Mouse (Mus musculus) layer of hippocampus, adult 9-11 months (tissue): ENCODE data around the gene Ttl.

Experiments
- DNase-seq: peaks from one replicate; pipeline ENCODE4 v3.0.0; 2022

Ttl gene

DNA sequence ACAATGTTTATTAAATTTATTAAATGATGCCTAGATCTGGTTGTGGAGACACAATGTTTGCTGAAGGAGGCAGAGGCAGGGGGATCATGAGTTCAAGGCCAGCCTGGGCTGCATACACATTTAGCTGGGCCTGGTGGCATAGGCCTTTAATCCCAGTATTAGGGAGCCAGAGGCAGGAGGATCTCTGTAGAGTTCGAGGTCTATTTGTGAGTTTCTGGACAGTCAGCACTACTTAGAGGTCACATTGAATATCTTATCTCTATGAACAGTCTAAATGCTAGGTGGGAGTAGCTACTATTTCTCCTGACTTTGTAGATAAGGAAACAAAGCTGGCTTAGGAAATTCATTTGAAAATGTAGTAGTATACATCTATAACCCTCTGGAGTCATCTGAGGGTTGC is 21.8 kb downstream of the Ttl start:
- no peak for DNase-seq

GRCm38 (mm10) chr2:129090370-129090769 is 24.6 kb downstream of the Ttl start:
- DNase-seq = no peak

DNA sequence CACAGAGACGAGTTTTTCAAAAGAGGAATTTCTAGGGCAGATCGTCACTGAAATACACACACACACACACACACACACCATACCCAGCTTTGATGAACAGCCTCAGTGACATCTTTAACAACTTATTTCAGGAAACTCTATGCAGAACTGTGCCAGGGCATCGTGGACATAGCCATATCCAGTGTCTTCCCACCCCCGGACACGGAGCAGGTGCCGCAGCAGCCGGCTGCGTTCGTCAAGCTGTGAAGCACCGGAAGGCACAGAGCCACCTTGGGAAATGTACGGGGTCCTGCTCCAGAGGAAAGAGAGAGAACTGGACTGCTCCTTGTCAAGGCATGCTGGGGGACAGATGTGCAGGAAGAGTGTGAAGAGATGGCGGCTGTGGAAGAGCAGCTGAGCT is 27.1 kb downstream of the Ttl start:
- DNase-seq = no peak

DNA sequence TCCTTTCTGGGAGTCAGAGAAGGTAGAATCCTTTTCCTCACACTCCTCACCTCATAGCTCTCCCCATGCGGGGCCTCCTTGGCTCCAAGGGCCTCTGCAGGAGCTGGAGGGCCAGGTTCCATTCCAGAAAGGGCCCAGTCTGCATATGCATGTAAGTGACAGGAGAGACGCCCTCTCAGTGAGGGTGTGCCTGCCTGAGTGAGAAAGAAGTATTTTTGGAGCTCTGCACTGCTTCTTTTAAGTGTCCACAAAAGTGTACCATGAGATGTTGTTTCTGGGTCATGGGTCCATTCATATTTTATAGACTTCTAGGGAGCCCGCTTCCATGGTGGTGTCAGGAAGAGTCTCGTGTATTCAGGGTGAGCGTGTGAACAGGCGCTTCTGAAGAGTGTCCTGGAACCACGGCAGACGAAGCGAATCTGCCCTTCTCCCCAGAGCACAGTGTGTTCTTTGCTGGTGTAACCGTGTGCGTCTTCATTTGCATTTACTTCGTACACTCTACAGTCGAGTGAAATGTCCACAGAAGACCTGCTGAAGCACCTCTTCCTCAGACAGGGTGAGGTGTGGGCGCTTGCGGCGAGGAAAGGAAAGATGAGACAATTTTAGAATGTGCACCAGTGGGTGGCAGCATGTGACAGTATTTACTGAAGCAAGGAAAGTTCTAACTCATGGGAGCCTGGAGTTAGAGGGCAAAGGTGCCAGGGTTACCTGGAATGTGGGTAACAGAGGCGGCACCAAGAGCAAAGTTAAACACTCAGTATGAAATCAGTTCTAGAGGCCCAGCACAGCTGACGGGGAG is 28.4 kb downstream of the Ttl start:
- no peak for DNase-seq

DNA sequence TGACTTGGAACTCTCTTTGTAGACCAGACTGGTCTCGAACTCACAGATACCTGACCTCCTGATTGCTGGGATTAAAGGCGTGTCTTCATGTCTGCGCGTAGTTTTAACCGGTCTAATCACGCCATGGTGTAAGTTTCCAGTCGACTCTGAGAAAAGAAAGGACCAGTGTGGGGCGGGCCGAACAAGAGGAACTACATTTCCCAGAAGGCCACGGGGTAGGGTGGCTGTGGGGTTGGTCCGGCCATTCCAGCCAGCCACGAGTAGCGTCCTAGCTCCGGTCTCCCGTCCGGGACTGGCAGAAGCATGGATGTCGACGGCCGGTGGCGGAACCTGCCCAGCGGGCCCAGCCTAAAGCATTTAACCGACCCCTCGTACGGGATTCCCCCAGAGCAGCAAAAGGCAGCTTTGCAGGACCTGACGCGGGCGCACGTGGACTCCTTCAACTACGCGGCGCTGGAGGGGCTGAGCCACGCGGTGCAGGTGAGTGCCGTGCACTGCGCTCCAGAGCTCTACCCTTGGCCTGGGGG is 35.1 kb downstream of the Ttl start, which contains the start of gene Polr1b:
Gene Polr1b (plus strand): TSS at position 212 of the 527 bp plus-strand sequence.
- peak; percentile 93 for DNase-seq

DNA sequence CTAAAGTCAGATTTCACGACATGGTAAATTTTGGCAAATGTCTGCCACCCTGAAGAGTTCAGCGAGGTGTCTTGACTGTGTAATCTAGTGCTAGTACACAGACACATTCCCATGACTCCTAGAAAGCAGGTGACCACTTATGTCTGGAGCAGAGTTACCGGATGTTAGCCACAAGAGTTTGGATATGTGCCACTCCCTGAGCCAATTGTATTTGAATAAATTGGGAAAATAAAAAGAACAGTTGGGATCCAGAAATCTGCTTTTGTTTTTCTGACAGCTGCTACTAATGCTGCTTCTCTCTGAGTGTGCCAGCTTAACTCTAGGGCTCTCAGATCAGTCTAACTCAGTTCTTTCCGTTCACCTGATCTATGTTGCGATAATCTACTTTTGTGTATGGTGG is 47.2 kb downstream of the Ttl start:
- DNase-seq = peak; percentile 44

DNA sequence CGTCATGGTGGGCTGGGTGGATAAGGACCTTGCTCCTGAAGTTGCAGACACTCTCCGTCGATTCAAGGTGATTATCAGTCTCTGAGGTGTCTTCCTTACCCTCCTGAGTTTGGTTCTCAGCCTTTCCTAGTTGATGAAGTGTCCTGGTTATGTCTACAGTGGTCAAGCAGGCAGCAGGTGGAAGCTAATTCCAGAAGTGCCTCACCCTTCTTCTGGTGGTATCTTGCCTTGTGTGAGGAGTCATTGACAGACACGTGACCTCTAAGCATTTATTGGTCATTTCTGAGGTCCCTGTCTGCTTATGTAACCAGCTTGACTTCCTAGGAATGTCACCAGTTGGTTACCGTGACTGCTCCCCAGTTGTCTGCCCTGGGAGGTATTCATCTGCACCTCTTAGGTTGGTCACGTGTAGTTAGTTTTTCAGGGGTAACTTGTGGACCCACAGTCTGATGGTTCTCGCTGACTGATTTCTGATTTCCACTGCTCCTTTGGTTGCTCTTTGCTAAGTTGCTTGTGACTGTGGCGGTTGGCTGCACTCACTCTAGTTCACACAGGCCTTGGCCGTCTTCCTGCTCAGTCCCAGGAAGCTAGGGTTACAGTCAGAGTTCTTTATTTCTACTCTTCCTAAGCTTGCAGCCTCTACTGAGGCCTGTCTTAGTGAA is 50.1 kb downstream of the Ttl start:
- DNase-seq = no peak

DNA sequence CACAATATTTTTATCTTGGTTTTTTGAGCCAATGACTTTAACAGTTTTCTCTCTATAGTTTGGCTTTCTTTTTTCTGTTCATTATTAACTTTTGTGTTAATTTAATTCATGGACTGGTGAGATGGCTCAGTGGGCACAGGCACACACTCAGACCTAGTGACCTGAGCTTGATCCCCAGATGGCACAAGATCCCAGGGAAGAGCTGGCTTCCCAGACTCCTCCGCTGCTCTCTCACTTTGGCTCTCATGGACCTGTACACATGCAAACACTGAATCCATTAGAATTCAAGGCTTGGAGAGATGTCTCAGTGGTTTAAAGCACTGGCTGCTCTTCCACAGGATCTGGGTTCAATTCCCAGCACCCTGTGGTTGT is 50.6 kb downstream of the Ttl start:
- DNase-seq = no peak

DNA sequence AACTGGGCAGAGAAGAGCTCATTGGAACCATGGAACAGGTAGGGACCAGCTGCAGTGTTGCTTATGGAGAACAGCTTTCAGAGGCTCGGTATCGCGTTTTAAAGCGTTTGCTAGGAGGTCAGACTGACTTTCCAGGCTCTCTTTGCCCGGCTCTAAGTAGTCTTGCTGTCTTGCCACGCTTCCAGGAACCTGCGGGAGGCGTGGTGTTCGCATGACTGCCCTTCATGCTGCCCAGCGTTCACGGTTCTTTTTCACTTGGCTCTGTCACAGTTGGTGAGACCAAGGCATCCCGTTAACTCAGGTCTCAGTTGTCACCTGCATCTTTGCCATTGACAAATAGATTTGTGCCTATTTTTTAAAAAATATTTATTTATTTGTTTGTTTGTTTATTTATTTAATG is 52.3 kb downstream of the Ttl start:
- no peak for DNase-seq

GRCm38 (mm10) chr2:129121986-129122385 is 56.2 kb downstream of the Ttl start:
- no peak for DNase-seq

- DNase-seq = peak; percentile 98
These were observed 63.7 kb downstream of the Ttl start, which contains the start of gene Chchd5 for GRCm38 (mm10) chr2:129129412-129129929. TSS of gene Chchd5 (plus strand) at chr2:129129700.

DNA sequence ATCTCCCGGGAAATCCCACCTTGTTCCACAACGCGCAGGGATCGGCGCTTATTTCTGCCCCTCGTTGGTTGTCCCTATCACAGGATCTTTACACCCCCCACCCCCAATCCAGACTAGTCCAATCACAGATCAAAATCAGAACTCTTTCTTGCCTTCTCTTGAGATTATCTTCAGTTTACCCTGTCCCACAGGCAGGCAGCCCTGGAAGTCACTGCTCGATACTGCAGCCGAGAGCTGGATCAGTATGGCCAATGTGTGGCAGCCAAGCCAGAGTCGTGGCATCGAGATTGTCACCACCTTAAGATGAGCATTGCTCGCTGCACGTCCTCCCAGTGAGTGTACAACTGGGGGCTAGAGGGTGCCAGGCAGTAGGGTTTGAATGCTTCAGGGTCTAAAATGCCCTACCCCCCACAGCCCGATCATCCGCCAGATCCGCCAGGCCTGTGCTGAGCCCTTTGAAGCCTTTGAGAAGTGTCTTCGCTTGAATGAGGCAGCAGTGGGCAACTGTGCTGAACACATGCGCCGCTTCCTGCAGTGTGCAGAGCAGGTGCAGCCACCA is 64.3 kb downstream of the Ttl start:
- no peak for DNase-seq

DNA sequence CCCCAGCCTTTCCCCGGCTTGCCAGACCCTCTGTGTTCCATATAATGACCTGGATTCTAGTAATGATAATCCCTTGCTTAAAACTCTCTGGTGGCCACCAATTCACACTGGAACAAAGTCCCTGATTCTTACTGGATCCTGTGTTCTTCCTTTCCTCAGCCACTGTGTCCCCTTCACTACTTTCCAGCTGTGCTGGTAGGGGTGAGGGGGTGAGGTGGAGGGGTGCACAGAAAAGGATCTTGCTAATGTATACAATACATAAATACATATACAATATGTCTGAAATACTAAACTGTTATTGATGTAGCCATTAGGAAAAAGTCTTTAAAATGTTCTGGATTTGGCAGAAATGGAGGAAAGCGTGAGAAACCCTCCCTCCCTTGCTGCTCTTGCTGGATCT is 65.0 kb downstream of the Ttl start:
- DNase-seq = no peak

DNA sequence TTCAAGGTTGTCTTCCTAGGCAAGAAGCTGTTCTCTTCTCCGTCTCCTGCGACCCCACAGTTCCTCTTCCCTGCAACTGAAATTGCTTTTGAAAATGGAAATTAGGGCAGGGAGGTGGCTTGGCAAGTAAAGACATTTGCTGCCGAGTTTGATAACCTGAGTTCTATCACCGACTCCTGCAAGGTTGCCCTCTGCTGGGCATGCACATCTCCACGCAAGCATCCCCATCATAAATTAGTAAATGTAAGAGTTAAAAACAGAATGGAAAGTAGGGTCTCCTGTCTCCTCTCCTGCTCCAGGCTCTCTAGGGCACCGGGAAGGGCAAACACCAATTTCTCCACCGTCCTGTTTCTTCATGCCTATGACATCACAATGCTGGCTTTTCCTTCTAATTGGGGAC is 66.5 kb downstream of the Ttl start:
- no peak for DNase-seq

- DNase-seq = peak; percentile 90
These were observed 67.5 kb downstream of the Ttl start for GRCm38 (mm10) chr2:129133006-129133805.

GRCm38 (mm10) chr2:129139906-129140305 is 74.2 kb downstream of the Ttl start:
- DNase-seq = peak; percentile 61
